Mouse (Mus musculus) cortical plate, adult 2 months (tissue): ENCODE results near the gene Vcp. TPM values are rescaled to one million over a fixed set of nuclear protein-coding genes. Genes with fewer than 3 reads are reported as not detected.

Source experiments
- H3K27ac ChIP-seq: fragments of 200-500 bp; 2 replicates; pipeline ENCODE4 v1.5.1; 2012; ENCODE audit warnings: low read length, control low read depth, inconsistent platforms; ENCODE audit not compliant: insufficient read depth
- H3K4me1 ChIP-seq: fragments of 200-500 bp; 2 replicates; pipeline ENCODE4 v1.6.1; 2011; ENCODE audit warnings: low read length; ENCODE audit not compliant: control insufficient read depth, insufficient read depth
- H3K4me3 ChIP-seq: fragments of 200-500 bp; 2 replicates; pipeline ENCODE4 v1.5.1; 2011; ENCODE audit warnings: mild to moderate bottlenecking, low read length, control low read depth; ENCODE audit not compliant: insufficient read depth
- CTCF ChIP-seq: fragments of 200-500 bp; IDR thresholded peaks from 2 replicates; pipeline ENCODE4 v1.5.1; 2011; ENCODE audit warnings: mild to moderate bottlenecking, control low read depth, low read length; ENCODE audit not compliant: insufficient read depth; ENCODE audit errors: extremely low read depth
- POLR2A ChIP-seq: fragments of 200-500 bp; IDR thresholded peaks from 2 replicates; pipeline ENCODE4 v1.6.1; 2011; ENCODE audit warnings: mild to moderate bottlenecking, low read length, control low read depth; ENCODE audit not compliant: insufficient read depth; ENCODE audit errors: extremely low read depth
- polyA plus RNA-seq: library from polyadenylated mRNA; depleted of rRNA; stranded (reverse); fragments of >200 nt; gene quantifications from 2 replicates; pipeline ENCODE4 v1.2.3, GENCODE M21; 2012

Vcp gene
- polyA plus RNA-seq, 1 experiment: 176 TPM

DNA sequence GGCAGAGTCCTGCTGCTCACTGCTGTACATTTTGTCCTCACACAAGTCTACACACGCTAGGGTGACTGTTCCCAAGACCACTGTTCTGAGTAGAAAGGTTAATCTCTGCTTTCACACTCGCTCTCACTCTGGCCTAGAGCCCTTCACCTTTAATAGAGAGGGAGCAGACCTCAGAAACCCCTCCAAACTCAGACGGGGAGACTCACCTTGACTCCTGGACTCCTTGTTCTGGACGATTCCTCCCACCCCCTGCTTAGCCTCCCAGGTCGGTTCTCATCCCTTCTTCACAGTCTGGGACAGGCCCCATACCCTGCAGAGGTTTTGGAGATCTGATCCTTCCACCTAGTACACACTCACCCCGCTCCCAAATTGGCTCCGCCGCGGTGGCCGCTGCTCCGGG lies 39.3 kb upstream of the Vcp start:
- Histone ChIP-seq H3K27ac (no peak overlapping the region), H3K4me3 (peak overlapping the region; percentile 56), H3K4me1 (peaks cover 4% of the 10 kb centered on the region; the same call in 1 of the 2 replicates)
- TF ChIP-seq CTCF (no peak), POLR2A (no peak)

DNA sequence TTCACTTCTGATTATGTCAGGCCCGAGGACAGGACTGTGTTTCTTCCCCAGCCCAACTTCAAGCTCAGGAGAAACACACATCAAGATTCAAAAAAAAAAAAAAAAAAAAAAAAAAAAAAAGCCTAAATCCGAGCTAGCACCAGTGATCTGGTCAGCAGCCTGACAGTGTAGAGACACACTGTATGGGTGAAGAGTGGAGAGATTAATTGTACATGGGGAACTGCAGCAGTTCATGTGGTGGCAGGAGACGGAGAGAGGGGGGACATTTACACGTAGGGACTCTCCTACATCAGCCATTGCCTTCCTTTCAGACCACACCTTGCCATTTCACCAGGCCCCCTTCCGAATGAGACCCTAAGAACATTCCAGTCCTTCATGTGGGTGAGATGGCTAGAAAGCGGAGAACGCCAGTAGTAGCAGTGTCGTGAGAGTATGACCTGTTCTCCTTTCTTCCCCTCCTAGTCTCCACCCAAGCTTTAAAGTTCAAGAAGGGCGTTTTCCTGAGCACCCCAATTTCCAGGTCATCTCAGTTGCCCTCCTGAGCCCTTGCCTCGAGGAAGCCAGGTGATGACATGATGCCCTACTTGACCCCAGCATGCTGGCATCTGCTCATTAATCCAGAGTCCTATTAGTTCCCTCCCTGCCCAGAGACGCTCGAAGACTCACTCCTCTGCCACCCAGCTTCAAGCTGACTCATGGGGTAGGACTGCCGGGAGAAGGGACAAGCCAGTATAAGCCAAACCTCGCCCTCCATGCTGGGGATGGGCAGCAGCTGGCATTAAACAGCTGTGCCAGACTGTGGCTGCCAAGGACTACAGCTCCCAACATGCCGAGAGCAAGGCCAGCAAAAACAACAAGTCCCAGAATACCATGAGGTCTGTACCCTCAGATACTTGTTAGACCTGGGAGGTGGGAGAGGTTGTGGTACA lies 38.5 kb upstream of the Vcp start:
- Histone ChIP-seq H3K4me3 (peak overlapping the region; percentile 56), H3K4me1 (peaks cover 2% of the 10 kb centered on the region; the same call in 1 of the 2 replicates), H3K27ac (no peak overlapping the region)
- TF ChIP-seq POLR2A: peak; percentile 58; the same call in 1 of the 2 replicates
- TF ChIP-seq CTCF: no peak

GRCm38 (mm10) chr4:43037860-43038566 lies 37.7 kb upstream of the Vcp start:
- no peak overlapping the region; the same call in 1 of the 2 replicates for H3K4me3 ChIP-seq
- H3K4me1 ChIP-seq: peaks cover 2% of the 10 kb centered on the region; the same call in 1 of the 2 replicates
- TF ChIP-seq POLR2A (no peak), CTCF (no peak)
- H3K27ac ChIP-seq: no peak overlapping the region

DNA sequence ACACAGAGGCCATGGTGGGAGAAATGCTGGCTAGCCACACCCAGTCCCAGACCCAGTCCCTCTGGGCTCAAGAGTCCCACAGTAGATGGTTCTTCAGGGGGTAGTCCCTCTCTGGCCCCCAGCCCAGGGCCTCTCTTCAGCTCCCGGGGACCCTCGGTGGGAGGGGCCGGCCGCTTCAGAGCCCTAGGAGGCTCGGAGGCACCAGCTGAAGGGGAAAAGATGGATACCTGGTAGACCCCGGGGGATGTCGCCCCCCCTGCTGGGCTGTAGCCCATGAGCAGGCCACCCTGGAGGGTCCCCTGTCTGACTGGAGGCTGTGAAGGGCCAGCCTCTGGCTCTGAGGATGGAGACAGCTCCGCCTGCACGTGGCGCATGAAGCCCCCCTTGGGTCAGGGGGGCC lies 36.0 kb upstream of the Vcp start:
- TF ChIP-seq CTCF (no peak), POLR2A (no peak)
- Histone ChIP-seq H3K4me3 (no peak overlapping the region), H3K27ac (no peak overlapping the region), H3K4me1 (peaks cover 2% of the 10 kb centered on the region; the same call in 1 of the 2 replicates)

- no peak for TF ChIP-seq CTCF
- Histone ChIP-seq H3K4me3 (no peak overlapping the region), H3K4me1 (peaks cover 2% of the 10 kb centered on the region; the same call in 1 of the 2 replicates), H3K27ac (no peak overlapping the region)
Measured at GRCm38 (mm10) chr4:43035851-43036250, 35.5 kb upstream of the Vcp start.

- no peak overlapping the region for H3K4me3 ChIP-seq
- H3K4me1 ChIP-seq: peaks cover 5% of the 10 kb centered on the region
- no peak for TF ChIP-seq POLR2A
- no peak for TF ChIP-seq CTCF
- no peak overlapping the region for H3K27ac ChIP-seq
Measured at GRCm38 (mm10) chr4:43033481-43033880, 33.2 kb upstream of the Vcp start.

DNA sequence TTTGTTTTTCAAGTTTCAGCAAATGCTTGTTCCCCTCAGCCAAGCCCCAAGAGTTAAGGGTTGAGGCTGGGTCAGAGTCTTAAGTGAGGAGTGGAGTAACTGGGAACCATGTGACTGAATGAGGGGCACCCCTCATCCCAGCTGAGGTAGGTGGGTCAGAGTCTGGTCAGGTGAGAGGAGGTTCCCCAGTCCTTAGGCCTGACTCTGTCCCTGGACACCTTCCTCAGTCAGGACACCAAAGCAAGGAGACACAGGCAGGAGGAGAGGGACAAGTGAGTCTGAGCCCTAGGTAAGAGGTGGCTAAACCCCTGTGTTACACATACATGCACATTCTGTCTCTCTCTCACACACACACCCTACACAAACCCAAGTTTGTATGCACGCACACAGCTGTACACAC lies 32.2 kb upstream of the Vcp start:
- Histone ChIP-seq H3K4me1 (peaks cover 3% of the 10 kb centered on the region), H3K4me3 (no peak overlapping the region), H3K27ac (no peak overlapping the region)
- TF ChIP-seq CTCF: no peak
- TF ChIP-seq POLR2A: no peak

- H3K4me3 ChIP-seq: peak within 1 kb of the TSS; percentile 69
- peak within 1 kb of the TSS; percentile 62 for H3K27ac ChIP-seq
- TF ChIP-seq CTCF: no peak
- TF ChIP-seq POLR2A: peak; percentile 64
- H3K4me1 ChIP-seq: peaks cover 3% of the 10 kb centered on the region
Measured at GRCm38 (mm10) chr4:43031237-43031995, 31.1 kb upstream of the Vcp start, which contains the start of gene Stoml2. Stoml2 (minus strand) TSS chr4:43031710.

- H3K4me1 ChIP-seq: peaks cover 3% of the 10 kb centered on the region
- H3K27ac ChIP-seq: peak overlapping the region; percentile 62
- no peak for TF ChIP-seq CTCF
- TF ChIP-seq POLR2A: no peak
- H3K4me3 ChIP-seq: peak overlapping the region; percentile 69
Measured at GRCm38 (mm10) chr4:43030780-43031230, 30.5 kb upstream of the Vcp start.
